Mouse (Mus musculus) testis, postnatal 10 days (tissue): ENCODE data around the gene Rpp21.
"Not testable (repeated sequence)": the region's sequence is repeated elsewhere in the genome, so short reads cannot be mapped to it uniquely, and the experiment has no call there.

Experiments
- DNase-seq: peaks from one replicate; pipeline ENCODE4 v3.0.0; 2021; ENCODE audit warnings: low spot score

Gene Rpp21

GRCm38 (mm10) chr17:36235300-36235699, 22.6 kb downstream of the Rpp21 start:
- not testable (repeated sequence) for DNase-seq

- no peak for DNase-seq
Observed at GRCm38 (mm10) chr17:36233572-36233971, 24.3 kb downstream of the Rpp21 start.

GRCm38 (mm10) chr17:36231318-36231717, 26.6 kb downstream of the Rpp21 start:
- peak; percentile 97 for DNase-seq

- DNase-seq, result no peak
Observed at GRCm38 (mm10) chr17:36229046-36229445, 28.8 kb downstream of the Rpp21 start.

- no peak for DNase-seq
Observed at GRCm38 (mm10) chr17:36226921-36227320, 30.9 kb downstream of the Rpp21 start.

GRCm38 (mm10) chr17:36225231-36225824, 32.5 kb downstream of the Rpp21 start:
- DNase-seq, result peak; percentile 50

GRCm38 (mm10) chr17:36224451-36224850, 33.4 kb downstream of the Rpp21 start:
- DNase-seq, result no peak

GRCm38 (mm10) chr17:36218594-36219155, 39.2 kb downstream of the Rpp21 start:
- DNase-seq, result no peak

- DNase-seq, result no peak
Observed at GRCm38 (mm10) chr17:36215586-36215985, 42.3 kb downstream of the Rpp21 start.

GRCm38 (mm10) chr17:36206846-36207245, 51.0 kb downstream of the Rpp21 start:
- DNase-seq, result no peak

GRCm38 (mm10) chr17:36205862-36206261, 52.0 kb downstream of the Rpp21 start:
- no peak for DNase-seq
